Mouse (Mus musculus): ENCODE results near the gene Gabrr2. TPM values are rescaled to one million over a fixed set of nuclear protein-coding genes. Genes with fewer than 3 reads are reported as not detected.
"Not testable (repeated sequence)": the region's sequence is repeated elsewhere in the genome, so short reads cannot be mapped to it uniquely, and the experiment has no call there.

Gene Gabrr2
- polyA plus RNA-seq, 1 experiment: 1.5 TPM

- no peak for TF ChIP-seq CTCF (IDR thresholded peaks at IDR 0.05; ENCODE audit: extremely low read depth, insufficient read length, insufficient replicate concordance, low read depth, low read length)
- no peak for TF ChIP-seq POLR2A (IDR thresholded peaks at IDR 0.05; ENCODE audit: low read depth, low read length)
- Histone ChIP-seq H3K4me1 (ENCODE audit: control insufficient read depth, insufficient read depth, insufficient read length, low read length) (no peaks in the 10 kb centered on the region), H3K4me3 (ENCODE audit: low read depth, low read length) (no peak overlapping the region), H3K27ac (ENCODE audit: insufficient read depth, low read depth, low read length) (no peak overlapping the region), H3K36me3 (ENCODE audit: control insufficient read depth, insufficient read depth, low read length) (no peaks in the 10 kb centered on the region), H3K27me3 (ENCODE audit: control insufficient read depth, insufficient read depth, low read length) (no peaks in the 10 kb centered on the region)
- WGBS: 76% methylated on average over 11 of the region's 11 CpGs
Measured at GRCm38 (mm10) chr4:33077161-33077560, 14.4 kb downstream of the Gabrr2 start.

- Histone ChIP-seq H3K4me1 (ENCODE audit: control insufficient read depth, insufficient read depth, insufficient read length, low read length) (no peaks in the 10 kb centered on the region), H3K36me3 (ENCODE audit: control insufficient read depth, insufficient read depth, low read length) (no peaks in the 10 kb centered on the region), H3K27ac (ENCODE audit: insufficient read depth, low read depth, low read length) (no peak overlapping the region), H3K4me3 (ENCODE audit: low read depth, low read length) (no peak overlapping the region), H3K27me3 (ENCODE audit: control insufficient read depth, insufficient read depth, low read length) (no peaks in the 10 kb centered on the region)
- TF ChIP-seq CTCF (IDR thresholded peaks at IDR 0.05; ENCODE audit: extremely low read depth, insufficient read length, insufficient replicate concordance, low read depth, low read length): no peak
- no peak for TF ChIP-seq POLR2A (IDR thresholded peaks at IDR 0.05; ENCODE audit: low read depth, low read length)
- WGBS: 54% methylated on average over 8 of the region's 8 CpGs
Measured at GRCm38 (mm10) chr4:33077724-33078123, 14.9 kb downstream of the Gabrr2 start.

GRCm38 (mm10) chr4:33078492-33078891 is 15.7 kb downstream of the Gabrr2 start:
- TF ChIP-seq CTCF (IDR thresholded peaks at IDR 0.05; ENCODE audit: extremely low read depth, insufficient read length, insufficient replicate concordance, low read depth, low read length) (no peak), POLR2A (IDR thresholded peaks at IDR 0.05; ENCODE audit: low read depth, low read length) (no peak)
- H3K4me3 ChIP-seq (ENCODE audit: low read depth, low read length): no peak overlapping the region
- no peaks in the 10 kb centered on the region for H3K27me3 ChIP-seq (ENCODE audit: control insufficient read depth, insufficient read depth, low read length)
- H3K36me3 ChIP-seq (ENCODE audit: control insufficient read depth, insufficient read depth, low read length): no peaks in the 10 kb centered on the region
- whole genome bisulfite sequencing: 57% methylated on average over 3 of the region's 3 CpGs
- H3K27ac ChIP-seq (ENCODE audit: insufficient read depth, low read depth, low read length): no peak overlapping the region
- no peaks in the 10 kb centered on the region for H3K4me1 ChIP-seq (ENCODE audit: control insufficient read depth, insufficient read depth, insufficient read length, low read length)

GRCm38 (mm10) chr4:33099118-33099694 is 36.4 kb downstream of the Gabrr2 start:
- WGBS: 72% methylated on average over 6 of the region's 6 CpGs
- TF ChIP-seq CTCF (IDR thresholded peaks at IDR 0.05; ENCODE audit: extremely low read depth, insufficient read length, insufficient replicate concordance, low read depth, low read length): no peak
- no peak for TF ChIP-seq POLR2A (IDR thresholded peaks at IDR 0.05; ENCODE audit: low read depth, low read length)
- Histone ChIP-seq H3K4me1 (ENCODE audit: control insufficient read depth, insufficient read depth, insufficient read length, low read length) (no peaks in the 10 kb centered on the region), H3K27me3 (ENCODE audit: control insufficient read depth, insufficient read depth, low read length) (no peaks in the 10 kb centered on the region), H3K36me3 (ENCODE audit: control insufficient read depth, insufficient read depth, low read length) (no peaks in the 10 kb centered on the region), H3K27ac (ENCODE audit: insufficient read depth, low read depth, low read length) (no peak overlapping the region), H3K4me3 (ENCODE audit: low read depth, low read length) (no peak overlapping the region)

DNA sequence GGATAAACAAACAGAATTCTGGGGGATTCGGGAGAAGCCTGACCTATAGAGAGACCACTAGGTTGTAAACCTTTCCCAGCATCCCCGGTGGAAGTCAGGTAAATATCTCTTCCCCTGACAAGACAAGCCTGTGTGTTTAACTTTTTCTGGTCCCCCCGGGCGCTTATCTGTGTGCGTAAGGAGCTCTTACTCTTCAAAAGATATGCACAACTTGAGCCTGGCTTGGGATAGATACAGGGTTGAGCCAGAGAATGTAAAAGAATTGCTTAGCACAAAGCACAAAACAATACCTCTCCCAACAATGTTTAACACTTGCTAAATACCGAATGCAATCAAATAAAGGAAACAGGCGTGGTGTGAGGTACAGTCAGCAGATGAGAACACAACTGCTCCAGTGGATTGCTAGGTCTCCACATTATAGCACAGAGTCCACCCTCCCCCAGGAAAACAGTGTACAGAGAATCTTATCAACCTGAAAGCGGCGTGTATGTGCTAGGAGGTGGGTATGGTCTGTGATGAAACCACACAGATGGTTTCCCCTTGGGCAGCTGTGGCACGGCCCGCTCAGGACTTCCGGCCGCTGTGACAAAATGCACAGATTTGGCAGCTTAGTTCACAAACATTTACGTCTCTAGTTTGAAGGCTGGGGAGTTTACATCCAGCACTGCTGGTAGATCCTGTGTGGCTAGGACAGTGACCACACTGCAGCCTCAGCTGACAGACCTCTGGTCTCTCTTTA is 47.1 kb downstream of the Gabrr2 start:
- Histone ChIP-seq H3K36me3 (ENCODE audit: control insufficient read depth, insufficient read depth, low read length) (no peaks in the 10 kb centered on the region), H3K27ac (ENCODE audit: insufficient read depth, low read depth, low read length) (0 out of 2 replicates have a peak overlapping the region, but pooled peaks have one; percentile 15), H3K4me1 (ENCODE audit: control insufficient read depth, insufficient read depth, insufficient read length, low read length) (no peaks in the 10 kb centered on the region), H3K4me3 (ENCODE audit: low read depth, low read length) (no peak overlapping the region), H3K27me3 (ENCODE audit: control insufficient read depth, insufficient read depth, low read length) (no peaks in the 10 kb centered on the region)
- WGBS: 39% methylated on average over 14 of the region's 14 CpGs
- TF ChIP-seq POLR2A (IDR thresholded peaks at IDR 0.05; ENCODE audit: low read depth, low read length) (no peak), CTCF (IDR thresholded peaks at IDR 0.05; ENCODE audit: extremely low read depth, insufficient read length, insufficient replicate concordance, low read depth, low read length) (no peak)

GRCm38 (mm10) chr4:33110845-33111244 is 48.0 kb downstream of the Gabrr2 start:
- Histone ChIP-seq H3K4me1 (ENCODE audit: control insufficient read depth, insufficient read depth, insufficient read length, low read length) (no peaks in the 10 kb centered on the region), H3K36me3 (ENCODE audit: control insufficient read depth, insufficient read depth, low read length) (no peaks in the 10 kb centered on the region), H3K27me3 (ENCODE audit: control insufficient read depth, insufficient read depth, low read length) (no peaks in the 10 kb centered on the region), H3K4me3 (ENCODE audit: low read depth, low read length) (no peak overlapping the region), H3K27ac (ENCODE audit: insufficient read depth, low read depth, low read length) (peak overlapping the region; percentile 69)
- TF ChIP-seq CTCF (IDR thresholded peaks at IDR 0.05; ENCODE audit: extremely low read depth, insufficient read length, insufficient replicate concordance, low read depth, low read length) (no peak), POLR2A (IDR thresholded peaks at IDR 0.05; ENCODE audit: low read depth, low read length) (no peak)
- 77% methylated on average over 7 of the region's 7 CpGs for WGBS

GRCm38 (mm10) chr4:33111358-33111757 is 48.6 kb downstream of the Gabrr2 start:
- 78% methylated on average over 9 of the region's 9 CpGs for WGBS
- Histone ChIP-seq H3K36me3 (ENCODE audit: control insufficient read depth, insufficient read depth, low read length) (no peaks in the 10 kb centered on the region), H3K27me3 (ENCODE audit: control insufficient read depth, insufficient read depth, low read length) (no peaks in the 10 kb centered on the region), H3K4me1 (ENCODE audit: control insufficient read depth, insufficient read depth, insufficient read length, low read length) (no peaks in the 10 kb centered on the region), H3K4me3 (ENCODE audit: low read depth, low read length) (no peak overlapping the region), H3K27ac (ENCODE audit: insufficient read depth, low read depth, low read length) (peak overlapping the region; percentile 62)
- no peak for TF ChIP-seq CTCF (IDR thresholded peaks at IDR 0.05; ENCODE audit: extremely low read depth, insufficient read length, insufficient replicate concordance, low read depth, low read length)
- TF ChIP-seq POLR2A (IDR thresholded peaks at IDR 0.05; ENCODE audit: low read depth, low read length): no peak

DNA sequence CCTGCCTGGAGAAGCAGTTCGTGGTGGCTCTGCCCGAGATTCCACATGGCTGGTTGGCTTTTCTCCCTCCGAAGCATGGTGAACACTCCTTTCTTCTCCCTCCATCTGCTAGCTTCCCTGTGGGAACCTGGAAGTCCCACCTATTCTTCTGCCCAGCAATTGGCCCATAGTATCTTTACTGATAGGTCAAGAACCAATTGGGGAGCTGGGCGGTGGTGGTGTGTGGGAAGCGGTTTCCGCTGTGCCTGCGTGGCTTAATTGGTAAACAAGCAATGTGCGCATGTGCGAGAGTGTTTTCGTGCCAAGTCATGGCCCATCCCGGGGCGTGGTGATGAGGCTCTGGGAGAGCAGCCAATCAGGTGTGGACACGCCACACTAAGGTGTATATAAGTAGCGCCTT is 50.1 kb downstream of the Gabrr2 start:
- H3K27me3 ChIP-seq (ENCODE audit: control insufficient read depth, insufficient read depth, low read length); H3K36me3 ChIP-seq (ENCODE audit: control insufficient read depth, insufficient read depth, low read length); H3K27ac ChIP-seq (ENCODE audit: insufficient read depth, low read depth, low read length); H3K4me1 ChIP-seq (ENCODE audit: control insufficient read depth, insufficient read depth, insufficient read length, low read length); H3K4me3 ChIP-seq (ENCODE audit: low read depth, low read length): not testable (repeated sequence)
- 94% methylated on average over 13 of the region's 14 CpGs for WGBS

GRCm38 (mm10) chr4:33119118-33119517 is 56.3 kb downstream of the Gabrr2 start:
- under 1% methylated on average over 3 of the region's 3 CpGs for WGBS

More at GRCm38 (mm10) chr4:33119118-33119517, 56.3 kb downstream of the Gabrr2 start:
- H3K4me3 ChIP-seq (ENCODE audit: low read depth, low read length); H3K36me3 ChIP-seq (ENCODE audit: control insufficient read depth, insufficient read depth, low read length); H3K27ac ChIP-seq (ENCODE audit: insufficient read depth, low read depth, low read length); H3K4me1 ChIP-seq (ENCODE audit: control insufficient read depth, insufficient read depth, insufficient read length, low read length); H3K27me3 ChIP-seq (ENCODE audit: control insufficient read depth, insufficient read depth, low read length): not testable (repeated sequence)
